Mouse (Mus musculus) thymus, adult 2 months (tissue): Measurements from ENCODE around the gene Edar. TPM values are rescaled to one million over a fixed set of nuclear protein-coding genes. Genes with fewer than 3 reads are reported as not detected.

Source experiments
- DNase-seq: peaks from one replicate; pipeline ENCODE4 v3.0.0; 2021
- H3K27ac ChIP-seq: fragments of 200-500 bp; 2 replicates; pipeline ENCODE4 v1.5.1; 2012; ENCODE audit warnings: low read length, control low read depth; ENCODE audit not compliant: control insufficient read depth, insufficient read depth
- H3K27me3 ChIP-seq: fragments of 200-500 bp; 2 replicates; pipeline ENCODE4 v1.6.1; 2012; ENCODE audit warnings: mild to moderate bottlenecking, low read length, moderate library complexity, mixed read lengths; ENCODE audit not compliant: control insufficient read depth, insufficient read depth
- H3K36me3 ChIP-seq: fragments of 200-500 bp; 2 replicates; pipeline ENCODE4 v1.6.1; 2012; ENCODE audit warnings: mild to moderate bottlenecking, low read length, moderate library complexity; ENCODE audit not compliant: control insufficient read depth, insufficient read depth
- H3K4me1 ChIP-seq: fragments of 200-500 bp; replicated peaks from 2 replicates; pipeline ENCODE4 v1.6.1; 2012; ENCODE audit warnings: low read length; ENCODE audit not compliant: control insufficient read depth, insufficient read depth
- H3K4me3 ChIP-seq: fragments of 200-500 bp; 2 replicates; pipeline ENCODE4 v1.5.1; 2012; ENCODE audit warnings: mild to moderate bottlenecking, low read length, control low read depth, moderate library complexity; ENCODE audit not compliant: control insufficient read depth, insufficient read depth
- CTCF ChIP-seq: fragments of 200-500 bp; IDR thresholded peaks from 2 replicates; pipeline ENCODE4 v1.5.1; 2012; ENCODE audit warnings: mild to moderate bottlenecking, control low read depth, low read length, moderate library complexity, borderline replicate concordance; ENCODE audit not compliant: control insufficient read depth, poor library complexity, insufficient read depth; ENCODE audit errors: extremely low read depth
- POLR2A ChIP-seq: fragments of 200-500 bp; IDR thresholded peaks from 2 replicates; pipeline ENCODE4 v1.6.1; 2012; ENCODE audit warnings: mild to moderate bottlenecking, low read length, control low read depth, moderate library complexity; ENCODE audit not compliant: control insufficient read depth, poor library complexity, insufficient read depth; ENCODE audit errors: extremely low read depth
- WGBS: fragments of 180-500 bp; shearing (Covaris S2); methylation state at CpG from one replicate; pipeline ENCODE4 v1.1.7; 2018; 5-methylcytosine and 5-hydroxymethylcytosine counted together
- polyA plus RNA-seq: library from polyadenylated mRNA; depleted of rRNA; stranded (reverse); fragments of >200 nt; gene quantifications from 2 replicates; pipeline ENCODE4 v1.2.3, GENCODE M21; 2012

Gene Edar
- polyA plus RNA-seq, 1 experiment: 2.2 TPM

- Histone ChIP-seq H3K27me3 (no peaks in the 10 kb centered on the region), H3K27ac (no peak overlapping the region), H3K4me1 (no peaks in the 10 kb centered on the region), H3K36me3 (no peaks in the 10 kb centered on the region), H3K4me3 (no peak overlapping the region)
- no peak for DNase-seq
- TF ChIP-seq CTCF: no peak
- no peak for TF ChIP-seq POLR2A
- WGBS: 93% methylated on average over 9 of the region's 9 CpGs
Observed at GRCm38 (mm10) chr10:58643001-58643400, 32.5 kb downstream of the Edar start.

- DNase-seq: no peak
- Histone ChIP-seq H3K27ac (no peak overlapping the region), H3K27me3 (no peaks in the 10 kb centered on the region), H3K4me1 (no peaks in the 10 kb centered on the region), H3K4me3 (no peak overlapping the region), H3K36me3 (no peaks in the 10 kb centered on the region)
- 75% methylated on average over 10 of the region's 10 CpGs for WGBS
- no peak for TF ChIP-seq POLR2A
- no peak for TF ChIP-seq CTCF
Observed at GRCm38 (mm10) chr10:58641631-58642030, 33.8 kb downstream of the Edar start.

- DNase-seq: no peak
- Histone ChIP-seq H3K27me3 (no peaks in the 10 kb centered on the region), H3K36me3 (no peaks in the 10 kb centered on the region), H3K4me3 (no peak overlapping the region), H3K27ac (no peak overlapping the region), H3K4me1 (no peaks in the 10 kb centered on the region)
- WGBS: 90% methylated on average over 19 of the region's 19 CpGs
- TF ChIP-seq CTCF: no peak
- TF ChIP-seq POLR2A: no peak
Observed at GRCm38 (mm10) chr10:58640446-58641400, 34.7 kb downstream of the Edar start.

DNA sequence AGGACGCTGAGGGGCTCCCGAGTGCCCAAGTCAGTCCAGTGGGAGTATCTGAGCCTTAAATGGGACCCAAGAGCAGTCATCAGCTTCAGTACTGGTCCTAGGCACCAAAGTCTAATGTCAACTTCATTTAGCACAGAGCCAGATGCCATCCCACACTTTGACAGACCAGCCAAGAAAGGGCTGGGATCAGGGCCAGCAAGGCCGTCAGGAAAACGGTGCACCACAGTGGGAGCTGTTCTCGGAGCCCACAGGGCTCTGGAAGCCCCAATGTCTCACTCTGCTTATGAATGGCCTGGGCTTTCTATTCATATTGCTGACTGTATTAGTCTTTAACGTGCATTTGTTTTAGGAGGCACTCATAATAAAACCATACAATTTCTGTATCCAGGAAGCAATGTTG lies 36.2 kb downstream of the Edar start:
- H3K27ac ChIP-seq: no peak overlapping the region
- H3K4me1 ChIP-seq: no peaks in the 10 kb centered on the region
- 92% methylated on average over 6 of the region's 6 CpGs for WGBS
- DNase-seq: no peak
- H3K36me3 ChIP-seq: no peaks in the 10 kb centered on the region
- H3K4me3 ChIP-seq: no peak overlapping the region
- TF ChIP-seq POLR2A: no peak
- no peak for TF ChIP-seq CTCF
- no peaks in the 10 kb centered on the region for H3K27me3 ChIP-seq

DNA sequence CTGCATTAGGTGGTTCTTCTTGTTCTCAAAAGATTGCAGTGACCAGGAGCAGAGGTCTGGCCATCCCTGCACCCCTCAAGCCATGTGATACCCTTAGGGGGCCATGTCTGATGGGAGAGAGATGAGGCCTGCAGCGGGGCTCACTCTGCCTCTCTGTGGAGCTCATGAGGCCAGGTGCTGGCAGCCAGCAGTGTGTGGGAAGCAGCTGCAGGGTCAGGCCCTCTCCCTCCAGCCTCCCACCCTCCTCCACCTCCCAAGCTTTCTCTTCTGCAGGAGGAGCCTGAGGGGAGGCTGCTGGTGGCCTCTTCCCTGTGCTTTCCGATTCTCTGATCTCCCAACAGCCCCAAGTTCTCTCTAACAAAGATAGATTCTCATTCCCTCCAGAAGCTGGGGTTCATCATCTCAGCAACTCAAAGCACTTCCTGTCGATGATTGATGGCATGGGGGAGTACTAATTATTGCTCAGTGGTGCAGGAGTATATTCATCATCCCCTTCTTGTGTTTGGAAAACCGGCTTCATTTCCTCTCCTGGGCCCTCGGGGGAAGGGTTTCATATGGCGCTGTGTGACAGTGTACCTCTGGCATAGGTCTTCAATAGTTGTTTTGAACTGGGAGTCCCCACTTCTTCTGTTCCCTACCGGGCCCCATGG lies 38.9 kb downstream of the Edar start:
- DNase-seq: no peak
- no peaks in the 10 kb centered on the region for H3K4me1 ChIP-seq
- no peak overlapping the region for H3K4me3 ChIP-seq
- no peaks in the 10 kb centered on the region for H3K36me3 ChIP-seq
- TF ChIP-seq CTCF: no peak
- TF ChIP-seq POLR2A: no peak
- WGBS: 58% methylated on average over 7 of the region's 7 CpGs
- H3K27me3 ChIP-seq: no peaks in the 10 kb centered on the region
- H3K27ac ChIP-seq: no peak overlapping the region

DNA sequence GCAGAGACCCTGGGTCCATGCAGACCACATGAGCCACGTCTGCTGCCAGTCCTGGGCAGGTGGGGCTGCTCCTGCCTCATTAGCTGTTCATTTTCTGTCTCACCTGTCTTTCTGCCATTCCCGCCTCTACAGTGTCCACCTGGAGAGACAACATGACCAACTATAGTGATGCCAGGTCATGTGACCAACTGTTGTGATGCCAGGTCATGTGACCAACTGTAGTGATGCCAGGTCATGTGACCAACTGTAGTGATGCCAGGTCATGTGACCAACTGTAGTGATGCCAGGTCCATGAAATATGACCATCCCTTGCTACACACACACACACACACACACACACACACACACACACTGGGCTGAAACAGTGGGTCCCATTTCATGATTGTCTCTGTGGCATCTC lies 41.9 kb downstream of the Edar start:
- no peak overlapping the region for H3K4me3 ChIP-seq
- no peak overlapping the region for H3K27ac ChIP-seq
- TF ChIP-seq POLR2A: no peak
- TF ChIP-seq CTCF: no peak
- no peak for DNase-seq
- WGBS: 96% methylated on average over 2 of the region's 2 CpGs
- no peaks in the 10 kb centered on the region for H3K4me1 ChIP-seq
- no peaks in the 10 kb centered on the region for H3K27me3 ChIP-seq
- no peaks in the 10 kb centered on the region for H3K36me3 ChIP-seq
